Mouse (Mus musculus) hindbrain, embryonic 13.5 days (tissue): ENCODE results near the gene Gusb. TPM values are rescaled to one million over a fixed set of nuclear protein-coding genes. Genes with fewer than 3 reads are reported as not detected.

ENCODE experiments used
- polyA plus RNA-seq: library from polyadenylated mRNA; unstranded; fragments of >200 nt; fragmentation: Nextera tagmentation; extraction: Ambion mirVana; gene quantifications from 2 replicates; pipeline ENCODE4 v1.2.1, GENCODE M21; 2015

Gene Gusb
- polyA plus RNA-seq, 1 experiment from 2014 or later, result 28.9 TPM

Other genes starting within 250 kb of the Gusb start
- 34.3 and 38.5 TPM in 2 replicates for gene Psph, start 215.6 kb downstream of the Gusb start, polyA plus RNA-seq
- gene Sumf2, start 156.1 kb downstream of the Gusb start, polyA plus RNA-seq, result 31.7 and 37.8 TPM in 2 replicates
- 858 and 885 TPM in 2 replicates for gene Chchd2, start 115.6 kb downstream of the Gusb start, polyA plus RNA-seq
- 14.6 and 15.1 TPM in 2 replicates for gene Zbed5, start 107.3 kb downstream of the Gusb start, polyA plus RNA-seq
- gene Phkg1, start 104.5 kb downstream of the Gusb start, polyA plus RNA-seq, result 0.30 and 0.40 TPM in 2 replicates
- 7.4 and 7.7 TPM in 2 replicates for gene Nupr1l, start 94.5 kb downstream of the Gusb start, polyA plus RNA-seq
- 31.1 and 32.5 TPM in 2 replicates for gene Vkorc1l1, start 61.1 kb downstream of the Gusb start, polyA plus RNA-seq
- 31.3 and 40.2 TPM in 2 replicates for gene Asl, start 26.2 kb upstream of the Gusb start, polyA plus RNA-seq
- gene Crcp, start 26.2 kb upstream of the Gusb start, polyA plus RNA-seq, result 78.7 and 82.4 TPM in 2 replicates
- gene Tpst1, start 70.3 kb upstream of the Gusb start, polyA plus RNA-seq, result 52.5 and 52.8 TPM in 2 replicates
- 13.2 and 13.7 TPM in 2 replicates for gene Kctd7, start 141.8 kb upstream of the Gusb start, polyA plus RNA-seq
- 40.6 and 40.8 TPM in 2 replicates for gene Rabgef1, start 168.7 kb upstream of the Gusb start, polyA plus RNA-seq
- 23.0 and 25.5 TPM in 2 replicates for gene Tmem248, start 214.0 kb upstream of the Gusb start, polyA plus RNA-seq